Mouse (Mus musculus): ENCODE data around the gene Tmem123.

GRCm38 (mm10) chr9:7833421-7833820 is 69.6 kb downstream of the Tmem123 start:
- no peak for TF ChIP-seq EP300 (IDR thresholded peaks at IDR 0.05; ENCODE audit: low read depth)
- TF ChIP-seq CTCF (IDR thresholded peaks at IDR 0.05; ENCODE audit: low read depth) = no peak

All from heart, postnatal 0 days (tissue).